Mouse (Mus musculus) kidney, postnatal 25 days (tissue): ENCODE measurements at regions not wholly inside any gene's neighbourhood (a gene's known extent, or its start where the extent isn't known, plus 50 kb on each side); places are given as distances from the start of the nearest gene placed in this dataset.
A peak's percentile ranks its signal among the peaks of the same experiment; 100 is the strongest.

ENCODE experiments used
- DNase-seq, 2 experiments: peaks; one replicate each; pipeline ENCODE4 v3.0.0; 2021; ENCODE audit warnings: mixed read lengths in 2 of 2

DNA sequence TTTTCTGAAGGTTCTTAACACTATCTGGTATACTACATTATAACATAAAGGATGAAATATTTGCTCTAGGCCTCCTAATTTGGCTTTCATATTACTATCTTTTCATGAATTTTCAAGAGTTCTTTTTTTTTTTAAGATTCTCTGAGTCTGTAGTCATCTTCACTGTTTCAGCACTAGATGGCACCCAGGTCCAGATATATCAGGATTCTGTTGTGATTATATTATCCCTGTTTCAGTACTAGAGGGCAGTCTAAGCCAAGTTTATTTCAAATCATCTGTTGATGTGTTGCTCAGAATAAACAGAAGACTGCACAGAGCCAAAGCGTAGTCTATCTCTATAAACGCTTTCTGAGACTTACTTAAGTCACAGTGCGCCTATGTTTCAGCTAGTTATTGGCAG, 1760.2 kb upstream of the Acvr2a start:
- DNase-seq: no peak

DNA sequence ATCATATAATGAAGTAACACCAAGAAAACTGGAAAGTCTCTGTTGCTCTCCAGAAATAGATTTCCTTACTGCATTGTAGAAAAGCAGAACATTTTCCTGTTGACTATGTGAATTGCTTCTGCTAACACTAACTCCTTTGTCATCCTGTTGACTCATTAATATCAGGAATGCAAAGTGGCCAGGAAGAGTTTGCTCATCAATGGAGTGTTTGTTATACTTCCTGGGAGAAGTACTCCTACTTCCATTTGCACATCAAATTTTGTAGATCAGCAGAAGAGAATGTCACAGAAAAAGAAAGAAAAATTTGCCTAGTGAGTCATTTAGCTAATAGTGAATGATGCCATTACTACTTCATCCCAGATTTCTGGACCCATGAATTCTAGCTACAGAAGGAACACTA, 1739.7 kb upstream of the Acvr2a start:
- DNase-seq: no peak

DNA sequence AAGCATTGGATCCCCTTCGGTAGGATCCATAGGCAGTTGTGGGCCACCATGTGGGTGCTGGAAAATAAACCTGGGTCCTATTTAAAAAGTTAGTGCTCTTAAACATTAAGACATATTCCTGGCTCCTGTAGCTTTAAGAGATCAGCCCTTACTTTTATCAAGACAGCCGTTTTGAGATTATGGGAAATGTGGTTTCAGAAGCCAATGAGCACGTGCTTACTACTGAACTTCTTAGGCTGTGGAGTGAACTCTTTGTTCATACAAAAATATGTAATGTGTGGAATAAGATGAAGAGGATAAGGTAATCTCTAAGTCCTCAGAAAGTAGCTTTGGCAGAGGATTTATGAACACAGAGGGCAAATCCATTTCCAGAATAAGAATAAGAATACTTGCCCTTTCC, 1738.7 kb upstream of the Acvr2a start:
- DNase-seq: no peak

DNA sequence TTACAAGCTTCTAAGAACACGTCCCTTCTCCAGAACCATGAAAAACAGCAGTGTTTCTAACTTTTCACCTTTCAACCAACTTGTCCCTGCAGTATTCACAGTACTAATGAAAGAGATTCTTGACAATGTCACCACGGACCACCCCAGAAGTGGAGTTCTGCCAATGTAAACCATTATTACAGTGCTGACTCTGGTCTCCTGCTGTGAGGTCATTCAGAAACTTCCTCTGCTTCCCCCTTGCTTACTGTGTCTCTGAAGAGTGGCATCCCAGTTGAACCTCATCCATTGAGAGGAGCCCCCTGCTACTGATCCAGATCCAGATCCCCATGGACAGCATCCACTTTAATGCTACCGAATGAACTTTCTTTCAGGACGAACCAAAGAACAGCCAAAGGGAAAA, 1725.3 kb upstream of the Acvr2a start:
- peak; percentile 11 to 26 for DNase-seq

DNA sequence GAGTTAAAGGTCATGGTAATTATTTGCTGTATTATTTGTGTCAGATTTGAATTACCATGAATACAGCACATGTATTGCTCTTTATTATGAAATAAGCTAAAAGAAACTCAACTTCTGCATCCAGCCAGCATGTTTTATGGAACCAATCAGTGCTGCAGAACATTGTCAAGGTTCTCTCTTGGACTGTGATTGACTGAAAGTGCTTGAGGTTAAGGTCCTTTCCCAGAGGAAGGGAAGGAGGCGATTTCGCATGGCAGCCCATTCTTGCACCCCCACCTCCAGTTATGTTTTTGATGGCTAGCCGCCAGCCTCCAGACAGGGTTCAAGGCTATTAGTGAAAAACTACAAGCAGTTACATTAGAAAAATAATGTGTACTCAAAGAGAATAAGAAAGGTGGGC, 1717.9 kb upstream of the Acvr2a start:
- no peak for DNase-seq

DNA sequence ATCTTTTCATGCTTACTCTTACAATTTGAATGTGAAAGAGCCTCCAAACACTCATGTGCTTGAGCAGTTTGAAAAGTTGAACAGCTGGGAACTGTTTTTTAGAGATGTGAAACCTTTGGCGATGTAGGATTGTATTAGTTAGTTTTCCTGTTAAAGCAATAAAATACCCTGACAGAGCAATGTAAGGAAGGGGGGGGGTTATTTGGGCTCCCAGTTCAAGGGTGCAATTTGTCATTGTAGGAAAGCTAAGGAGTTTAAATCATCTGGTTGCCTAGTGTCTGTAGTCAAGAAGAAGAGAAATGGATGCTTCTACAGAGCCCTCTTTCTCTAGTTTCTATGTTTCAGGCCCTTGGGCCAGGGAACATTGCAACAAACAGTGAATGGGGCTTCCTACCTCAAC, 1674.5 kb upstream of the Acvr2a start:
- no peak for DNase-seq

DNA sequence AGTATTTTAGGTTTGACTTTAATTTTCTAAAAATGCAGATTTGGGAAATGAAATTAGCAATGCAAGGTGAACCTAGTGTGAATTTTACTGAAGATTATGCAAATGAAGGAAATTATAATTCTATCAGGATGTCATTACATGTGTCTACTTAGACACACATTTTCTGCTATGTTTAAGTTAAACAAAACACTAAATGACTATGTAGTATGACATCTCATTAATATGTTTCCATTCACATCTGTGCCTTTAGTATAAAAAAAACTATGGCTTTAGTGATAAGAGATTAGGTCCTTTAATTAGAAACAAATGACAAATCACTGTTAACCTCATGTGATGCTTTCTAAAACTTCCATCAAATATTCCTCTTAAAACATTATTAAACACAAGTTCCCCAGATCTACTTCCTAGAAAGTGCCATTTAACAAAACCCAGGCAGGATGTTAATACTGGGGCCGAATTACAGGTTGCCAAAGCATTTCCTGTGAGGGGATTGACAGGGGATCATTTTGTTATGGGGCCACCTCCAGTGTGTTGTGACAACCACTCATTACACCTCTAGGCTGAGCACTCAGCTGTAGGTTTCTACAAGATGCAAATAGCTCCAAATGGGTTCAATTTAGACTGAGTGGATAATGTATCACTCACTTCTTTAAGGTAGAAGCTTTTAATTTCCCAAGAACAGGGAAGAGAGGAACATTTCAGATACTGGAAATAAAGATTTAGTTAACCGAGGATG, 1629.7 kb upstream of the Acvr2a start:
- no peak for DNase-seq
